Mouse (Mus musculus) heart, adult 9 months (tissue): Measurements from ENCODE around the gene Ccl6.
"Not testable (repeated sequence)": the region's sequence is repeated elsewhere in the genome, so short reads cannot be mapped to it uniquely, and the experiment has no call there.

Experiments
- DNase-seq, 2 experiments: peaks; one replicate each; pipeline ENCODE4 v3.0.0; 2022; ENCODE audit warnings: low spot score in 2 of 2

Gene Ccl6

GRCm38 (mm10) chr11:83562311-83562887 is 30.5 kb downstream of the Ccl6 start:
- DNase-seq: no peak

GRCm38 (mm10) chr11:83560405-83560804 is 32.5 kb downstream of the Ccl6 start:
- no peak for DNase-seq

- no peak for DNase-seq
Measured at GRCm38 (mm10) chr11:83557074-83557473, 35.8 kb downstream of the Ccl6 start.

- peak; percentile 36 to 40 for DNase-seq
Measured at GRCm38 (mm10) chr11:83556085-83556781, 36.7 kb downstream of the Ccl6 start.

GRCm38 (mm10) chr11:83551668-83552067 is 41.2 kb downstream of the Ccl6 start:
- no peak for DNase-seq

- not testable (repeated sequence) for DNase-seq
Measured at GRCm38 (mm10) chr11:83551037-83551436, 41.9 kb downstream of the Ccl6 start.

GRCm38 (mm10) chr11:83550186-83550632 is 42.7 kb downstream of the Ccl6 start:
- no peak for DNase-seq

GRCm38 (mm10) chr11:83544214-83544613 is 48.7 kb downstream of the Ccl6 start:
- DNase-seq: no peak

- no peak for DNase-seq
Measured at GRCm38 (mm10) chr11:83541415-83541814, 51.5 kb downstream of the Ccl6 start.

- DNase-seq: no peak
Measured at GRCm38 (mm10) chr11:83540931-83541330, 52.0 kb downstream of the Ccl6 start.

GRCm38 (mm10) chr11:83538705-83539314 is 54.1 kb downstream of the Ccl6 start:
- DNase-seq: no peak
